Mouse (Mus musculus): ENCODE data around the gene Bglap. TPM values are rescaled to one million over a fixed set of nuclear protein-coding genes. Genes with fewer than 3 reads are reported as not detected.
A peak's percentile ranks its signal among the peaks of the same experiment; 100 is the strongest.
"Not testable (repeated sequence)": the region's sequence is repeated elsewhere in the genome, so short reads cannot be mapped to it uniquely, and the experiment has no call there.

Bglap gene
- polyA plus RNA-seq, 1 experiment = 0.43 TPM

DNA sequence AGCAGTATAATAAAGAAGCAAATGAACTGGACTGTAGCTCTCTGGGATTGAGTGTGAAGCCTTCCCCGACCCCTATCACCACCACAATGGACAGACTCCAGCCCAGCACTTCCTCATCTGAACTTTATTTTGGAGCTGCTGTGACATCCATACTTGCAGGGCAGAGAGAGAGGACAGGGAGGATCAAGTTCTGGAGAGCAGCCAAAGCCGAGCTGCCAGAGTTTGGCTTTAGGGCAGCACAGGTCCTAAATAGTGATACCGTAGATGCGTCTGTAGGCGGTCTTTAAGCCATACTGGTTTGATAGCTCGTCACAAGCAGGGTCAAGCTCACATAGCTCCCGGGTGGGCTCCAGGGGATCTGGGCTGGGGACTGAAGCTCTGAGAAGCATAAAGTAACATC is 15.8 kb downstream of the Bglap start:
- H3K4me1 ChIP-seq (ENCODE audit: control insufficient read depth, insufficient read depth, insufficient read length); H3K4me3 ChIP-seq (ENCODE audit: extremely low read depth, insufficient read depth, insufficient read length); H3K27me3 ChIP-seq (ENCODE audit: control insufficient read depth, insufficient read depth, low read length); H3K27ac ChIP-seq (ENCODE audit: insufficient read depth, low read length); DNase-seq (ENCODE audit: low read depth in 1 of 2, low spot score in 2 of 2); H3K36me3 ChIP-seq (ENCODE audit: control insufficient read depth, insufficient read depth, low read length): not testable (repeated sequence)
- WGBS = 92% methylated on average over 7 of the region's 7 CpGs

DNA sequence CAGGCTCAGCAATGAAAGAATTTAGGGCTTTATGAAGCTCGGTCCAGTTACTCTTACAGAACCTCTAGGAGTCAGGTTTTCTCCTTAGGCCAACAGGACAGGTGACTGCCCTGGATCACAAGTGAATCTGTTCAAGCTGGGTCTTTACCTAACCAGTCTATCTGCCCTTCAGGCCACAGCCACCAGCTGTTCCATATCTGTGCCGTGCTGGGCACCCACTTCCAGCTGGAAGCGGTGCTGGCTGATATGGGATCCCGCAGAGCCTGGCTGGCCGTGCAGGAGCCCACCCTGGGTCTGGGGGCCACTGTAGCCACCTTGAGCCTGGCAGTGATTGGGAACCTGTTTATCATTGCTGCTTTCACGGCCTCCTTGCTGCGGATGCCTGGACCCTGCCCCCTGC is 16.7 kb downstream of the Bglap start:
- not testable (repeated sequence) for H3K27ac ChIP-seq (ENCODE audit: insufficient read depth, low read length); DNase-seq (ENCODE audit: low read depth in 1 of 2, low spot score in 2 of 2); H3K27me3 ChIP-seq (ENCODE audit: control insufficient read depth, insufficient read depth, low read length); H3K4me1 ChIP-seq (ENCODE audit: control insufficient read depth, insufficient read depth, insufficient read length); H3K4me3 ChIP-seq (ENCODE audit: extremely low read depth, insufficient read depth, insufficient read length); H3K36me3 ChIP-seq (ENCODE audit: control insufficient read depth, insufficient read depth, low read length)
- 75% methylated on average over 3 of the region's 7 CpGs for WGBS

DNA sequence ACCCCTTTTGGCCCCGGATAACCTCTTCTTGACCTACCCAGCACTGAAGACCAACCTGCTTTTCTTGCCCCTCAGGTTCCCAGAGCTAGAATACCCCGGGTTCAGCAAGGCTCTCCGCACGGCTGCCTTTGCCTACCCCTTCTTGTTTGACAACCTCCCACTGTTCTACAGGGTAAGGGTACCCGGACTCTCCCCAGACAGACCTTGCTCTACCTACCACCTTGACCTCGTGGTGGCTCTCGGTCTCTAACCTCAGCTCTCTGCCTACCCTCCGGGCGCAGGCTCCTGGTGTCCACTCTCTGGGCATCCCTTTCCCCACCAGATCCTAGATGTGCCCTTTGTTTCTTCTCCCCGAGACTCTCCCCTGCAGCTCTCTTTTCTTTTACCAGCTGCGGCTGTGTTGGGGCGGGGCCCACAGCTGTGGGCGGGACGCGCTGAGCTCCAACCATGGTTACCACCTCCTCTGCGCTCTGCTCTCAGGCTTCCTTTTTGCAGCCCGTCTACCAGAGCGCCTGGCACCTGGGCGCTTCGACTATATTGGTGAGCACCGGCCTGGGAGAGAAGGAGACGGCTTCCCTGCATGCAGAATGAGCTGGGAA is 17.3 kb downstream of the Bglap start:
- not testable (repeated sequence) for H3K4me3 ChIP-seq (ENCODE audit: extremely low read depth, insufficient read depth, insufficient read length); H3K36me3 ChIP-seq (ENCODE audit: control insufficient read depth, insufficient read depth, low read length); H3K4me1 ChIP-seq (ENCODE audit: control insufficient read depth, insufficient read depth, insufficient read length); H3K27ac ChIP-seq (ENCODE audit: insufficient read depth, low read length); H3K27me3 ChIP-seq (ENCODE audit: control insufficient read depth, insufficient read depth, low read length)
- DNase-seq (ENCODE audit: low read depth in 1 of 2, low spot score in 2 of 2) = peak in 1 of 2 experiments; percentile 40
- 6% methylated on average over 21 of the region's 22 CpGs for WGBS

GRCm38 (mm10) chr3:88365705-88366361 is 18.4 kb downstream of the Bglap start:
- H3K36me3 ChIP-seq (ENCODE audit: control insufficient read depth, insufficient read depth, low read length) = peaks cover 12% of the 10 kb centered on the region
- H3K27me3 ChIP-seq (ENCODE audit: control insufficient read depth, insufficient read depth, low read length) = no peaks in the 10 kb centered on the region
- no peak for TF ChIP-seq POLR2A (IDR thresholded peaks at IDR 0.05; ENCODE audit: low read depth, low read length)
- H3K4me3 ChIP-seq (ENCODE audit: extremely low read depth, insufficient read depth, insufficient read length) = no peak overlapping the region
- DNase-seq (ENCODE audit: low read depth in 1 of 2, low spot score in 2 of 2) = no peak
- H3K4me1 ChIP-seq (ENCODE audit: control insufficient read depth, insufficient read depth, insufficient read length) = no peaks in the 10 kb centered on the region
- WGBS = 48% methylated on average over 34 of the region's 34 CpGs
- no peak overlapping the region for H3K27ac ChIP-seq (ENCODE audit: insufficient read depth, low read length)

DNA sequence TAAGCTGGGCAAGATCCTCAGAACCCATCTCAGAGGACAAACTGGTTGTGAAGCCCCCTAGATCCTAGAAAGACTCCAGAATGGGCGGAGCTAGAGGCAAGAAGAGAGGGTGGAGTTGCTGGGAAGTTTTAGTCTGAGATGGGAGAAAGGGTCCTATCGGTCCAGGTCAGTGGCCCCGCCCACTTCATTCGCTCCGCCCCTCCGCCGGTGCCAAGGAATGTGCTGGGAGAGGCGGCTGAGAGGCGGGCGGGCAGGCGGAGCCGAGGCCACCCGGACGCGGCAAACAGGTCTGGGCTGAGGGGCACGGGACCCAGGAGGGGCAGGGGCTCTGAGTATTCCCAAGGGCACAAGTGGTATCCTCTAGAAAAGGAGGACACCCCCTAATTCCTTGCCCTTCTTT is 19.9 kb downstream of the Bglap start, which contains the start of gene Paqr6:
Gene Paqr6 (plus strand): TSS at position 248 of the 400 bp plus-strand sequence.
- no peak for DNase-seq (ENCODE audit: low read depth in 1 of 2, low spot score in 2 of 2)
- 42% methylated on average over 14 of the region's 16 CpGs for WGBS
- no peak within 1 kb of the TSS for H3K4me3 ChIP-seq (ENCODE audit: extremely low read depth, insufficient read depth, insufficient read length)
- H3K27me3 ChIP-seq (ENCODE audit: control insufficient read depth, insufficient read depth, low read length) = no peaks in the 10 kb centered on the region
- peaks cover 27% of the 10 kb centered on the region for H3K36me3 ChIP-seq (ENCODE audit: control insufficient read depth, insufficient read depth, low read length)
- H3K27ac ChIP-seq (ENCODE audit: insufficient read depth, low read length) = peak within 1 kb of the TSS; percentile 5; the same call in 1 of the 2 replicates
- no peaks in the 10 kb centered on the region for H3K4me1 ChIP-seq (ENCODE audit: control insufficient read depth, insufficient read depth, insufficient read length)
- no peak for TF ChIP-seq POLR2A (IDR thresholded peaks at IDR 0.05; ENCODE audit: low read depth, low read length)
- TF ChIP-seq CTCF (IDR thresholded peaks at IDR 0.05; ENCODE audit: extremely low read depth, insufficient read depth, insufficient read length, insufficient replicate concordance) = no peak

- DNase-seq (ENCODE audit: low read depth in 1 of 2, low spot score in 2 of 2) = no peak
- Histone ChIP-seq H3K27ac (ENCODE audit: insufficient read depth, low read length) (peak overlapping the region; percentile 5; the same call in 1 of the 2 replicates), H3K36me3 (ENCODE audit: control insufficient read depth, insufficient read depth, low read length) (peaks cover 31% of the 10 kb centered on the region), H3K4me3 (ENCODE audit: extremely low read depth, insufficient read depth, insufficient read length) (no peak overlapping the region), H3K4me1 (ENCODE audit: control insufficient read depth, insufficient read depth, insufficient read length) (no peaks in the 10 kb centered on the region), H3K27me3 (ENCODE audit: control insufficient read depth, insufficient read depth, low read length) (no peaks in the 10 kb centered on the region)
- WGBS = 69% methylated on average over 4 of the region's 4 CpGs
- TF ChIP-seq POLR2A (IDR thresholded peaks at IDR 0.05; ENCODE audit: low read depth, low read length) (no peak), CTCF (IDR thresholded peaks at IDR 0.05; ENCODE audit: extremely low read depth, insufficient read depth, insufficient read length, insufficient replicate concordance) (no peak)
Observed at GRCm38 (mm10) chr3:88363700-88364099, 20.6 kb downstream of the Bglap start.

GRCm38 (mm10) chr3:88361612-88362313 is 22.5 kb downstream of the Bglap start:
- no peak for TF ChIP-seq POLR2A (IDR thresholded peaks at IDR 0.05; ENCODE audit: low read depth, low read length)
- TF ChIP-seq CTCF (IDR thresholded peaks at IDR 0.05; ENCODE audit: extremely low read depth, insufficient read depth, insufficient read length, insufficient replicate concordance) = no peak
- H3K4me1 ChIP-seq (ENCODE audit: control insufficient read depth, insufficient read depth, insufficient read length) = no peaks in the 10 kb centered on the region
- H3K4me3 ChIP-seq (ENCODE audit: extremely low read depth, insufficient read depth, insufficient read length) = no peak overlapping the region
- DNase-seq (ENCODE audit: low read depth in 1 of 2, low spot score in 2 of 2) = no peak
- no peaks in the 10 kb centered on the region for H3K27me3 ChIP-seq (ENCODE audit: control insufficient read depth, insufficient read depth, low read length)
- WGBS = 94% methylated on average over 2 of the region's 2 CpGs
- H3K36me3 ChIP-seq (ENCODE audit: control insufficient read depth, insufficient read depth, low read length) = peaks cover 43% of the 10 kb centered on the region
- H3K27ac ChIP-seq (ENCODE audit: insufficient read depth, low read length) = no peak overlapping the region
